Mouse (Mus musculus): ENCODE measurements at regions not wholly inside any gene's neighbourhood (a gene's known extent, or its start where the extent isn't known, plus 50 kb on each side); places are given as distances from the start of the nearest gene placed in this dataset.
A peak's percentile ranks its signal among the peaks of the same experiment; 100 is the strongest.

DNA sequence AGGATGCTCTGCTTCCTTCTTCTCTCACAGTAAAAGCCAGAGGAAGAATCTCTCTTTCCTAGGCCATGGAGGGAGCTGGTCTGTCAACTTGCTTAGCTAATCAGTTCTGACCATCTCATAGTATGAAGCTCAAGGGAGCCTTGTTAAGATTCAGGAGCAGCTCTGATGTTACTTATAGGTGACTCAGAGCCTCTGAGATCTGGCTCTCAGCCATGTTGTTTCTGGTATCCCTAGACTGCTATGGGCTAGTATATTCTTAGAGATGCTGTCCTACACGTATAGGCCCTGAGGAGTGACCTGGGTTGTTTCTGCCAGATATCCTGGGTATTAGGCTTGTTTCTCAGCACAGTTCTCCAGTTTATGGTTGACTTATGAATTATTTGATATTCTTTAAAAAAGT, 160.9 kb downstream of the 4930564D02Rik start:
- DNase-seq: no peak

DNA sequence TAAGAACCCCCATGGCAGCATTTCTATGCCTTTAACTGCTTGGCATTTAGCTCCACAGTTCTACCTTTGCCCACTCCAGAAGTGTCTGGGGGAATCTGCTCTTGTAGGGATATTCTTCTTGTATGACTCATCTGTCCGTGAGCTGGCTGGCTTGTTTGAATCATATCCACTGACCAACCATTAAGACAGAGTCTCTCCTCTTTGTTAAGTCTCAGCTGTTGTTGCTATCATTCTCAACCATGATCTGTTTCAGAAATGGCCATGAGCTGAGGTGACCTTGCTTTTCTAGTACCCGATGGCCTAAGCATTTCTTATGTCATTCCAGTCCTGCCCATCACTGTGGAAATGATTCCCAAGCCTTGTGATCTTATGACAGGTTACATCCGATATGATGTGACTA, 161.8 kb downstream of the 4930564D02Rik start:
- DNase-seq: peak; percentile 15

- no peak for DNase-seq
Measured at GRCm38 (mm10) chr3:105241048-105241447, 174.4 kb downstream of the 4930564D02Rik start.

- no peak for DNase-seq
Measured at GRCm38 (mm10) chr3:105257096-105257495, 190.5 kb downstream of the 4930564D02Rik start.

GRCm38 (mm10) chr3:105275241-105275640, 176.9 kb upstream of the Kcnd3 start:
- DNase-seq: no peak

GRCm38 (mm10) chr3:105280971-105281370, 171.2 kb upstream of the Kcnd3 start:
- no peak for DNase-seq

- DNase-seq: no peak
Measured at GRCm38 (mm10) chr3:105281686-105282085, 170.4 kb upstream of the Kcnd3 start.

- DNase-seq: no peak
Measured at GRCm38 (mm10) chr3:105298273-105298672, 153.9 kb upstream of the Kcnd3 start.

DNA sequence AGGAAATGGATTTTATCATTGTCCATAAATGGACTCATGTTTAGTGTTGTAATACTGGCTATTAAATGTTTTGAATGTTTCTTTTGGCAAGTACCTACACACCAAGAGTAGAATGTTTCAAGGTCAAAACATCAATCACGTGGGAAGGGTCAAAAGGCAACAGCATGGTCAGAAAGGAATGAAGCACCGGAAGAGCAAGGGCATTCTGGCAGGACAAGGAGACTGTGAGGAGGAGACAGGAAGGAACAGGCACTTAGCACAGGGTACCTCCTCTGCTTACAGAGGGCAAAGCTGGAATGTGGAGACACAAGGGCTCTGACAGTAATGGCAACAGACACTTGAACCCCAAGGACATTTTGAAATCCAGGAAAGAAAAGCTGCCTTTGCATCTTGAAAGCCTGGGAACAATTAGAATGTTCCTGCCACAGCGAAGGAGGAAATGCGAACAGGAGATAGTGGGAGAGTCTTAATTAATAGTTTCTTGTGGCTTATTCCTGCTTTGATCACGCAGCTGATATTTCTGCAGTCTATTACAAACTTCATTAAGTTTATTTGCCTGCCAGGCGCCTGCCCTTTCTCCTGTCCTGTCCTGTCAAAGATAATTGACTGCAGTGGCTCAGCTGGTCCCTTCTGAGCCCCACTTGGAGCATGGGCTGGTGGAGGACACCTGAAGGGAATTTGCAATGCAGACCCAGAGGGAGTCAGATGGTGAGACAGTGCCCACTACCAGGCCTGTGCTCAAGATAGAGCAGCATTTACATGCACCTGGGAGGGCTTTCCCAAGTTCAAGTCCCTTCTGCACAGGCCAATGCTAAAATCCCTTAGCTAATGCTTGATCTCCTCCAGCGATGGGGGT, 151.2 kb upstream of the Kcnd3 start:
- no peak for DNase-seq

GRCm38 (mm10) chr3:105307676-105308075, 144.5 kb upstream of the Kcnd3 start:
- no peak for DNase-seq

DNA sequence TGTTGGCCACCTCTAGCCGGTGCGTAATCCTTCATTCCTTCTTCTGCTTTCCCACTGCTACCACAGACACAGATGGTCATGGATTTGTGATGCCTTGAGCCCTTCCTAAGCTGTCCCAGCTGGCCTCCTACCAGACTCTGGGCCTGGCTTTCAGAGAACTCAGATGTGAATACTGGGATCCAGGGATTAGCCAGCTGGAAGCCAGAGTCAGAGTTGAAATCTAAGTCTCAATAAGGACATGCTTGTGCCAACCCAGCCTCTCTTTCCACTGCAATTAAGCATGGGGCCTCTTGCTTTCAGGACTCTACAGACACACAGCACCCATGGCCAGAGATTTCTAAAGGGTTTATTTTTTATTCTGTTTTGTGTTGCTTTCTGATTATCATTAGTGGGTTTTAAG, 143.1 kb upstream of the Kcnd3 start:
- no peak for DNase-seq

DNA sequence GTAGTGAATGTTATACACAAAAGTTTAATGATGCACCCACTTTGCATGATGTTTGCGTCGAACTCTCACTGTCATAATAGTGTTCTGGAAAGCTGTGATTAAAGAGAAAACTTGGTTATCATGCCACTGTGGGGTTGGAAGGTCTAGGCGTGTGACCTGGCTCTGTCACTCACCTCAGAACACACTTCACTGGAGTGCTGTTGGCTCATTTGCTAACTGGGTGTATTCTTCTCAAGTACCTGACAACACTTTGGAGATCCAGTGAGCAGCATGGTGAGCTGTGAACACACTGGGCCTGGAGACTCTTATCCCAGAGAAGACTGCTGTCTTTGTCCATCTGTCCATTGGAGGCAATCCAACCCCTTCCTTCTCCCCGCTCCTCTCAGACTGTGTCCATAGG, 98.9 kb upstream of the Kcnd3 start:
- no peak for DNase-seq

- DNase-seq: no peak
Measured at GRCm38 (mm10) chr3:105354123-105354931, 97.8 kb upstream of the Kcnd3 start.

DNA sequence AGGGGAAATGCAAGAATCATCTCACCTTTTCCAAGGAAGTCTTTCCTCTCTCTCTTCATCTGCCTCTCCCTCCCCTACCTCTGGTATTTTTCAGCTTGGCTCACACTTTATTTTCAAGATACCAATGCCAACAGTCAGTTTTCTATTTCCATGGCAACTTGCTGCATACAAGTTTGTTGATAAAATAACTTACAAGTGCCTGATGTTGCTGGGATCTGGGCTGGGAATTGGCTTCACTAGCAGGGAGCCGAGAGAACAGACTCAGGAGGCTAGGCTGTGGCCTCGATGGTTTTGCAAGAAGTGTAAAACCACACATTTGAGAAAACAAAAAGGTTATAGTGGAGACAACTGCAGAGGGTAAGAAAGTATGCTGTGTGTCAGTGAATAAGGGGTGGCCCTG, 94.6 kb upstream of the Kcnd3 start:
- no peak for DNase-seq

- DNase-seq: no peak
Measured at GRCm38 (mm10) chr3:105359636-105360035, 92.5 kb upstream of the Kcnd3 start.

DNA sequence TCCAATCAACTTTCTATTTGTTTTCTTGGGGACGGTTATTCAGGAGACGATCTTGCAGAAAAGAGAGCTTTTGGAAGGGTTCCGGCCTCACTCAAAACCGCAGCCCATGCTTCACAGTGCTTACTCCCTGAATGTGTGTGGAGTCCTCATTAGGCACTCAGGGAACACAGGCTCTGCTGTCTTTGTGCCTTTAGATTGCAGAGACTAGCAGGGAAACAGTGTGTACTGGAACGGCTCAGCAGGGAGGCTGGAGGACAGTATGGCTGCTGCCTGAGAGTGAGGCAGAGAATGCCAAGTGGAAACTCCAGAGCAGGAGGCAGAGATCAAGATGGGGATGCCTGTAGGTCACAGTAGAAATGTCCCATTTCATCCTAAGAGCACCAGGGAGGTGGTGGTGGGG, 87.4 kb upstream of the Kcnd3 start:
- no peak for DNase-seq

DNA sequence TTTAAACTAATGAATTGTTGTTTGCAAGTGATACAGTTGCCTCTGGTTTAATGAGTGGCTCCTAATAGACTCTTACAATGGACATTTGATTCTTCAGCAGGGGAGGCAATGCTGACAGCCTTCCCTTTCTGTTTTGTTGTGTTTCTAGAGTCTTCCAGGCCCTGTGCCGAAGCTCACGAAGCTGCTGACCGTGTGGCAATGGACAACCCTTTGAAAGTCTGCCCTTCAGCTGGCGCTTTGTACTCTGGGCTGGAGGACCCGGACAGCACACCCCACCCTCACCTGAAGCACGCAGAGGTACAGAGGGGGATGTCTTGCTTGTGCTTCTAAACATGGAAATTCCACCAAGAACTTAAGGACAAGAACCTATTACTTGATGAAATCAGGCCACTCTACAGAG, 85.3 kb upstream of the Kcnd3 start:
- DNase-seq: no peak

- no peak for DNase-seq
Measured at GRCm38 (mm10) chr3:105367972-105368371, 84.2 kb upstream of the Kcnd3 start.

- no peak for DNase-seq
Measured at GRCm38 (mm10) chr3:105372371-105372828, 79.7 kb upstream of the Kcnd3 start.

GRCm38 (mm10) chr3:105374306-105374705, 77.8 kb upstream of the Kcnd3 start:
- DNase-seq: no peak

GRCm38 (mm10) chr3:105374836-105375235, 77.3 kb upstream of the Kcnd3 start:
- no peak for DNase-seq

DNA sequence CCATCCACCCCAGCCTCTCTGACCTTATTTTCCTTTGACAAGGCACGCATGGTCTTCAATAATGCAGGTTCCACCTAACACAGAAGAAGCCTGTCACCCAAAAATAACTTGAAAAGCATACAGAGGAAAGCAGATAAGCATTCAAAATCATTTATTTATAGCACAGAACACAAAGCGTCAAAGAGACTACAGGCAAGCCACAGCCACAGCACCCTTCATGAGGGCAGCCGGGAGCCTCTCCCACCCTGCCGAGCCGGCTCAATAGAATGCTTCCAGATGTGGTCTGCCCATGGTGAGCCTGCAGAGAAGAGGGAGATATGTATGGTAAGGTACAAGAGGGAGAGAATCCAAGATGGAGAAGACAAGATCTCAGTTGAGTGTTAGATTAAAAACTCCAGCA, 76.7 kb upstream of the Kcnd3 start:
- DNase-seq: no peak

DNA sequence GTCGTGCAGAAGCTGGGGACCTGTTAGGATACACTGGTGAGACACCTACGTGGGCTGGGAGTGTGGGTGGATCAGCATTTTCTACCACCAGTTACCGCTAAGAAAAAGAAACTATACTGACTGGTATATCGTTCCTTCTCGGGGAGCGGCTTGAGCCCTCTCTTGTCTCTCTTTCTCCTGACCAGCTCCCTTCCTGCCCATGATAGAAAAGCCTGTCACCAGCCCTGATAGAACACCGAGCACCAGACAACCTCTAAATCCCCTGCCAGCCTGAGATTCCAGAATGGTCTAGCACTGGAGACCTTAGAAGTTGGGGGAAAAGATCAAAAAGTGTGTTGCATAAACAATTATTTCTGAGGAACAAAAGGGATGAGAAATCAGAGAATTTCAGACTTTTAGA, 76.3 kb upstream of the Kcnd3 start:
- no peak for DNase-seq

- no peak for DNase-seq
Measured at GRCm38 (mm10) chr3:105376346-105376745, 75.8 kb upstream of the Kcnd3 start.

Data from adrenal gland, adult 8-10 months (tissue).